19 mouse cellular contexts compared by ENCODE assay signal in genomic region chr15:96591876-96592417, GRCm38 (mm10). TPM values are rescaled to one million over a fixed set of nuclear protein-coding genes. Genes with fewer than 3 reads are reported as not detected.
DNase-seq lines count a peak whose midpoint lies in the region; ATAC-seq and TF ChIP-seq lines count a peak whose summit lies in the region.
"Had no signal": no experiment of that assay in that cellular context is flagged by ENCODE, and none has a peak within 500 bp of the region (broad histone marks: within the 10 kb centered on the region; RNA-seq: fewer than 3 reads in every experiment).

No protein-coding gene starts in this region.

- H3K4me1 ChIP-seq in hindbrain, embryonic 13.5 days (replicated peaks) = peaks cover 31% of the 10 kb centered on the region
- H3K4me1 ChIP-seq in hindbrain, embryonic 16.5 days (ENCODE audit: control insufficient read depth, insufficient read depth, low read depth, low read length) = peaks cover 8% of the 10 kb centered on the region
- H3K4me1 ChIP-seq in stomach, postnatal 0 days (replicated peaks; ENCODE audit: control insufficient read depth, insufficient read depth) = no peaks in the 10 kb centered on the region

- no peak for ATAC-seq in hindbrain, embryonic 13.5 days (ENCODE audit: low FRiP score)
- ATAC-seq in hindbrain, embryonic 16.5 days = no peak
- peak; percentile 57; the same call in 1 of the 2 replicates for ATAC-seq in stomach, postnatal 0 days (ENCODE audit: low FRiP score, low TSS enrichment)
- ATAC-seq: forebrain, postnatal 0 days had no signal

- no peak overlapping the region for H3K4me2 ChIP-seq in hindbrain, embryonic 13.5 days
- H3K4me2 ChIP-seq in hindbrain, embryonic 16.5 days (ENCODE audit: low read length) = no peak overlapping the region
- H3K4me2 ChIP-seq in stomach, postnatal 0 days (replicated peaks; ENCODE audit: low read depth) = no peak overlapping the region
- H3K4me2 ChIP-seq: hindbrain, embryonic 14.5 days; lung, embryonic 15.5 days; midbrain, embryonic 12.5 days had no signal

- peaks cover 51% of the 10 kb centered on the region for H3K36me3 ChIP-seq in hindbrain, embryonic 13.5 days
- H3K36me3 ChIP-seq in hindbrain, embryonic 16.5 days (ENCODE audit: control insufficient read depth, insufficient read depth, low read length) = peaks cover 7% of the 10 kb centered on the region; the same call in 1 of the 2 replicates
- H3K36me3 ChIP-seq in stomach, postnatal 0 days (ENCODE audit: control insufficient read depth, insufficient read depth, low read length) = no peaks in the 10 kb centered on the region; the same call in 1 of the 2 replicates

- intact Hi-C loops in gastrocnemius, adult 2 months (cut with DNase I) = no loop called here

- WGBS in hindbrain, embryonic 13.5 days = 84% methylated on average over 10 of the region's 10 CpGs
- WGBS in hindbrain, embryonic 16.5 days = 79% methylated on average over 10 of the region's 10 CpGs
- 29% methylated on average over 10 of the region's 10 CpGs for WGBS in stomach, postnatal 0 days

- no peak overlapping the region for H3K4me3 ChIP-seq in gastrocnemius, adult 2 months
- no peak overlapping the region for H3K4me3 ChIP-seq in hindbrain, embryonic 13.5 days
- no peak overlapping the region for H3K4me3 ChIP-seq in hindbrain, embryonic 16.5 days (ENCODE audit: low read length)
- H3K4me3 ChIP-seq in stomach, postnatal 0 days (ENCODE audit: low read depth, low read length) = no peak overlapping the region
- H3K4me3 ChIP-seq: erythroblast, embryonic 14.5 days; lung, embryonic 15.5 days; midbrain, embryonic 12.5 days had no signal

- H3K27ac ChIP-seq in gastrocnemius, adult 2 months = peak overlapping the region; percentile 2; the same call in 1 of the 2 replicates
- H3K27ac ChIP-seq in hindbrain, embryonic 13.5 days = peak overlapping the region; percentile 5; the same call in 1 of the 2 replicates
- no peak overlapping the region for H3K27ac ChIP-seq in hindbrain, embryonic 16.5 days (ENCODE audit: low read depth, low read length)
- H3K27ac ChIP-seq in stomach, postnatal 0 days (replicated peaks) = peak overlapping the region; percentile 69
- H3K27ac ChIP-seq: hindbrain, embryonic 14.5 days; lung, embryonic 15.5 days; midbrain, embryonic 12.5 days had no signal

- no peak for TF ChIP-seq CTCF in gastrocnemius, adult 2 months (IDR thresholded peaks at IDR 0.05)
- no peak for TF ChIP-seq CTCF in stomach, postnatal 0 days (IDR thresholded peaks at IDR 0.05; ENCODE audit: low read depth)

- no peaks in the 10 kb centered on the region for H3K9me3 ChIP-seq in hindbrain, embryonic 13.5 days
- H3K9me3 ChIP-seq in hindbrain, embryonic 16.5 days (ENCODE audit: control insufficient read depth, low read length) = no peaks in the 10 kb centered on the region
- H3K9me3 ChIP-seq in stomach, postnatal 0 days (ENCODE audit: control insufficient read depth, low read length) = no peaks in the 10 kb centered on the region
- H3K9me3 ChIP-seq: lung, embryonic 15.5 days; midbrain, embryonic 12.5 days had no signal

- no peaks in the 10 kb centered on the region for H3K27me3 ChIP-seq in hindbrain, embryonic 13.5 days
- H3K27me3 ChIP-seq in hindbrain, embryonic 16.5 days (replicated peaks; ENCODE audit: control insufficient read depth, insufficient read depth, low read length) = no peaks in the 10 kb centered on the region
- H3K27me3 ChIP-seq in stomach, postnatal 0 days (ENCODE audit: control insufficient read depth, insufficient read depth, low read length) = no peaks in the 10 kb centered on the region
- H3K27me3 ChIP-seq: lung, embryonic 15.5 days; midbrain, embryonic 12.5 days had no signal

- TF ChIP-seq EP300 in stomach, postnatal 0 days (optimal IDR thresholded peaks at IDR 0.05) = no peak

- H3K9ac ChIP-seq in hindbrain, embryonic 13.5 days = no peak overlapping the region
- no peak overlapping the region for H3K9ac ChIP-seq in hindbrain, embryonic 16.5 days (ENCODE audit: low read depth, low read length)
- no peak overlapping the region for H3K9ac ChIP-seq in stomach, postnatal 0 days (ENCODE audit: low read length)
- H3K9ac ChIP-seq: forebrain, postnatal 0 days; hindbrain, embryonic 14.5 days; lung, embryonic 15.5 days; midbrain, embryonic 12.5 days had no signal

- DNase-seq in gastrocnemius, adult 2 months = no peak
- DNase-seq in gastrocnemius, adult 18-20 months (ENCODE audit: low spot score) = no peak
- DNase-seq in testis, postnatal 10 days (ENCODE audit: low spot score) = peak; percentile 33
- DNase-seq in testis, postnatal 14 days (ENCODE audit: low spot score) = no peak
- DNase-seq in stomach, postnatal 0 days (ENCODE audit: low spot score) = no peak
- DNase-seq in urinary bladder, adult 18-20 months (ENCODE audit: low spot score in 2 of 2) = no peak
- DNase-seq: cerebellum, adult 9-10 months; embryo, embryonic 11 days; forebrain, postnatal 0 days; gastrocnemius, postnatal 14 days; kidney, adult 9 months; kidney, postnatal 4 days; thymus, postnatal 25 days had no signal

RNA-seq across cellular contexts. Expression of gene Slc38a1, which starts 50.8 kb away (rescaled TPM):
- total RNA-seq in gastrocnemius, adult 2 months (2021) = 1 to 10 TPM; 1.0 to 1.3 TPM
- 1 to 10 TPM in 1 of 2 experiments, under 1 TPM in 1; 0.75 to 1.4 TPM for total RNA-seq in gastrocnemius, adult 18-20 months (2021)
- 154 and 158 TPM in 2 replicates for polyA plus RNA-seq in hindbrain, embryonic 13.5 days (2015; fragmentation: Nextera tagmentation; extraction: Ambion mirVana)
- 127 and 139 TPM in 2 replicates for polyA plus RNA-seq in hindbrain, embryonic 16.5 days (2015; fragmentation: Nextera tagmentation; extraction: Ambion mirVana)
- polyA plus RNA-seq in stomach, postnatal 0 days (2015; fragmentation: Nextera tagmentation; extraction: Ambion mirVana) = 34.4 and 38.5 TPM in 2 replicates
